Mouse (Mus musculus): ENCODE data around the gene Pnpla7. TPM values are rescaled to one million over a fixed set of nuclear protein-coding genes. Genes with fewer than 3 reads are reported as not detected.

Gene Pnpla7
- polyA plus RNA-seq, 1 experiment from 2014 or later = 6.8 TPM

- Histone ChIP-seq H3K9me3 (ENCODE audit: control insufficient read depth, low read length) (no peaks in the 10 kb centered on the region), H3K27ac (ENCODE audit: low read depth) (no peak overlapping the region), H3K4me1 (replicated peaks; ENCODE audit: control insufficient read depth, insufficient read depth, low read length) (no peaks in the 10 kb centered on the region), H3K36me3 (ENCODE audit: control insufficient read depth, insufficient read depth, low read length) (no peaks in the 10 kb centered on the region), H3K9ac (ENCODE audit: low read length) (no peak overlapping the region), H3K27me3 (replicated peaks; ENCODE audit: control insufficient read depth, insufficient read depth, low read length) (no peaks in the 10 kb centered on the region), H3K4me2 (ENCODE audit: low read length) (no peak overlapping the region), H3K4me3 (ENCODE audit: low read depth, low read length) (no peak overlapping the region)
- 76% methylated on average over 4 of the region's 4 CpGs for WGBS
- no peak for DNase-seq (ENCODE audit: low spot score)
- no peak for ATAC-seq (replicated peaks; ENCODE audit: low FRiP score, low TSS enrichment, low read depth)
Measured at GRCm38 (mm10) chr2:25069537-25069936, 93.7 kb downstream of the Pnpla7 start.

- DNase-seq (ENCODE audit: low spot score) = no peak
- ATAC-seq (replicated peaks; ENCODE audit: low FRiP score, low TSS enrichment, low read depth) = no peak
- H3K9ac ChIP-seq (ENCODE audit: low read length) = no peak overlapping the region
- no peak overlapping the region for H3K4me2 ChIP-seq (ENCODE audit: low read length)
- H3K4me1 ChIP-seq (replicated peaks; ENCODE audit: control insufficient read depth, insufficient read depth, low read length) = no peaks in the 10 kb centered on the region
- H3K36me3 ChIP-seq (ENCODE audit: control insufficient read depth, insufficient read depth, low read length) = no peaks in the 10 kb centered on the region
- 91% methylated on average over 4 of the region's 4 CpGs for WGBS
- no peaks in the 10 kb centered on the region for H3K9me3 ChIP-seq (ENCODE audit: control insufficient read depth, low read length)
- no peak overlapping the region for H3K27ac ChIP-seq (ENCODE audit: low read depth)
- H3K4me3 ChIP-seq (ENCODE audit: low read depth, low read length) = no peak overlapping the region
- H3K27me3 ChIP-seq (replicated peaks; ENCODE audit: control insufficient read depth, insufficient read depth, low read length) = no peaks in the 10 kb centered on the region
Measured at GRCm38 (mm10) chr2:25072398-25072797, 96.6 kb downstream of the Pnpla7 start.

GRCm38 (mm10) chr2:25075506-25075905 lies 99.7 kb downstream of the Pnpla7 start:
- Histone ChIP-seq H3K4me3 (ENCODE audit: low read depth, low read length) (no peak overlapping the region), H3K9ac (ENCODE audit: low read length) (no peak overlapping the region), H3K27ac (ENCODE audit: low read depth) (no peak overlapping the region), H3K4me1 (replicated peaks; ENCODE audit: control insufficient read depth, insufficient read depth, low read length) (no peaks in the 10 kb centered on the region), H3K4me2 (ENCODE audit: low read length) (no peak overlapping the region), H3K36me3 (ENCODE audit: control insufficient read depth, insufficient read depth, low read length) (no peaks in the 10 kb centered on the region), H3K9me3 (ENCODE audit: control insufficient read depth, low read length) (no peaks in the 10 kb centered on the region), H3K27me3 (replicated peaks; ENCODE audit: control insufficient read depth, insufficient read depth, low read length) (no peaks in the 10 kb centered on the region)
- DNase-seq (ENCODE audit: low spot score) = no peak
- WGBS = 73% methylated on average over 4 of the region's 4 CpGs
- no peak for ATAC-seq (replicated peaks; ENCODE audit: low FRiP score, low TSS enrichment, low read depth)

GRCm38 (mm10) chr2:25078967-25079366 lies 103.1 kb downstream of the Pnpla7 start:
- H3K4me2 ChIP-seq (ENCODE audit: low read length) = no peak overlapping the region
- ATAC-seq (replicated peaks; ENCODE audit: low FRiP score, low TSS enrichment, low read depth) = no peak
- H3K9me3 ChIP-seq (ENCODE audit: control insufficient read depth, low read length) = no peaks in the 10 kb centered on the region
- H3K27ac ChIP-seq (ENCODE audit: low read depth) = no peak overlapping the region
- DNase-seq (ENCODE audit: low spot score) = no peak
- no peaks in the 10 kb centered on the region for H3K36me3 ChIP-seq (ENCODE audit: control insufficient read depth, insufficient read depth, low read length)
- 64% methylated on average over 1 of the region's 1 CpGs for WGBS
- H3K9ac ChIP-seq (ENCODE audit: low read length) = no peak overlapping the region
- H3K27me3 ChIP-seq (replicated peaks; ENCODE audit: control insufficient read depth, insufficient read depth, low read length) = no peaks in the 10 kb centered on the region
- H3K4me3 ChIP-seq (ENCODE audit: low read depth, low read length) = no peak overlapping the region
- no peaks in the 10 kb centered on the region for H3K4me1 ChIP-seq (replicated peaks; ENCODE audit: control insufficient read depth, insufficient read depth, low read length)

GRCm38 (mm10) chr2:25080076-25080475 lies 104.2 kb downstream of the Pnpla7 start, which contains the start of gene Entpd8:
Gene Entpd8, plus strand, starts transcription at chr2:25080304.
- H3K4me2 ChIP-seq (ENCODE audit: low read length) = 0 out of 2 replicates have a peak within 1 kb of the TSS, but pooled peaks have one; percentile 4
- no peak within 1 kb of the TSS for H3K9ac ChIP-seq (ENCODE audit: low read length)
- ATAC-seq (replicated peaks; ENCODE audit: low FRiP score, low TSS enrichment, low read depth) = peak; percentile 58
- H3K4me1 ChIP-seq (replicated peaks; ENCODE audit: control insufficient read depth, insufficient read depth, low read length) = no peaks in the 10 kb centered on the region
- H3K36me3 ChIP-seq (ENCODE audit: control insufficient read depth, insufficient read depth, low read length) = no peaks in the 10 kb centered on the region
- H3K4me3 ChIP-seq (ENCODE audit: low read depth, low read length) = no peak within 1 kb of the TSS
- H3K27me3 ChIP-seq (replicated peaks; ENCODE audit: control insufficient read depth, insufficient read depth, low read length) = no peaks in the 10 kb centered on the region
- H3K9me3 ChIP-seq (ENCODE audit: control insufficient read depth, low read length) = no peaks in the 10 kb centered on the region
- H3K27ac ChIP-seq (ENCODE audit: low read depth) = no peak within 1 kb of the TSS
- WGBS = 50% methylated on average over 5 of the region's 5 CpGs
- no peak for DNase-seq (ENCODE audit: low spot score)

- no peaks in the 10 kb centered on the region for H3K9me3 ChIP-seq (ENCODE audit: control insufficient read depth, low read length)
- H3K36me3 ChIP-seq (ENCODE audit: control insufficient read depth, insufficient read depth, low read length) = no peaks in the 10 kb centered on the region
- H3K4me3 ChIP-seq (ENCODE audit: low read depth, low read length) = no peak overlapping the region
- DNase-seq (ENCODE audit: low spot score) = no peak
- no peak overlapping the region for H3K27ac ChIP-seq (ENCODE audit: low read depth)
- no peak for ATAC-seq (replicated peaks; ENCODE audit: low FRiP score, low TSS enrichment, low read depth)
- H3K9ac ChIP-seq (ENCODE audit: low read length) = no peak overlapping the region
- H3K4me2 ChIP-seq (ENCODE audit: low read length) = no peak overlapping the region
- H3K4me1 ChIP-seq (replicated peaks; ENCODE audit: control insufficient read depth, insufficient read depth, low read length) = no peaks in the 10 kb centered on the region
- WGBS = 82% methylated on average over 4 of the region's 4 CpGs
- H3K27me3 ChIP-seq (replicated peaks; ENCODE audit: control insufficient read depth, insufficient read depth, low read length) = no peaks in the 10 kb centered on the region
Measured at GRCm38 (mm10) chr2:25083697-25084096, 107.9 kb downstream of the Pnpla7 start.

- Histone ChIP-seq H3K4me3 (ENCODE audit: low read depth, low read length) (no peak overlapping the region), H3K36me3 (ENCODE audit: control insufficient read depth, insufficient read depth, low read length) (no peaks in the 10 kb centered on the region), H3K9me3 (ENCODE audit: control insufficient read depth, low read length) (no peaks in the 10 kb centered on the region), H3K4me2 (ENCODE audit: low read length) (no peak overlapping the region), H3K9ac (ENCODE audit: low read length) (no peak overlapping the region), H3K27ac (ENCODE audit: low read depth) (no peak overlapping the region), H3K27me3 (replicated peaks; ENCODE audit: control insufficient read depth, insufficient read depth, low read length) (no peaks in the 10 kb centered on the region), H3K4me1 (replicated peaks; ENCODE audit: control insufficient read depth, insufficient read depth, low read length) (no peaks in the 10 kb centered on the region)
- no peak for ATAC-seq (replicated peaks; ENCODE audit: low FRiP score, low TSS enrichment, low read depth)
- WGBS = 93% methylated on average over 5 of the region's 5 CpGs
- DNase-seq (ENCODE audit: low spot score) = no peak
Measured at GRCm38 (mm10) chr2:25085571-25085970, 109.7 kb downstream of the Pnpla7 start.

- H3K27me3 ChIP-seq (replicated peaks; ENCODE audit: control insufficient read depth, insufficient read depth, low read length) = no peaks in the 10 kb centered on the region
- ATAC-seq (replicated peaks; ENCODE audit: low FRiP score, low TSS enrichment, low read depth) = no peak
- DNase-seq (ENCODE audit: low spot score) = no peak
- H3K4me3 ChIP-seq (ENCODE audit: low read depth, low read length) = no peak overlapping the region
- WGBS = 97% methylated on average over 2 of the region's 2 CpGs
- no peak overlapping the region for H3K9ac ChIP-seq (ENCODE audit: low read length)
- no peak overlapping the region for H3K27ac ChIP-seq (ENCODE audit: low read depth)
- H3K4me1 ChIP-seq (replicated peaks; ENCODE audit: control insufficient read depth, insufficient read depth, low read length) = no peaks in the 10 kb centered on the region
- H3K4me2 ChIP-seq (ENCODE audit: low read length) = no peak overlapping the region
- H3K36me3 ChIP-seq (ENCODE audit: control insufficient read depth, insufficient read depth, low read length) = no peaks in the 10 kb centered on the region
- H3K9me3 ChIP-seq (ENCODE audit: control insufficient read depth, low read length) = no peaks in the 10 kb centered on the region
Measured at GRCm38 (mm10) chr2:25087842-25088241, 112.0 kb downstream of the Pnpla7 start.

- Histone ChIP-seq H3K4me1 (replicated peaks; ENCODE audit: control insufficient read depth, insufficient read depth, low read length) (no peaks in the 10 kb centered on the region), H3K27ac (ENCODE audit: low read depth) (no peak overlapping the region), H3K4me2 (ENCODE audit: low read length) (no peak overlapping the region), H3K9ac (ENCODE audit: low read length) (no peak overlapping the region), H3K27me3 (replicated peaks; ENCODE audit: control insufficient read depth, insufficient read depth, low read length) (no peaks in the 10 kb centered on the region), H3K4me3 (ENCODE audit: low read depth, low read length) (no peak overlapping the region), H3K9me3 (ENCODE audit: control insufficient read depth, low read length) (no peaks in the 10 kb centered on the region), H3K36me3 (ENCODE audit: control insufficient read depth, insufficient read depth, low read length) (no peaks in the 10 kb centered on the region)
- DNase-seq (ENCODE audit: low spot score) = no peak
- 86% methylated on average over 3 of the region's 3 CpGs for WGBS
- no peak for ATAC-seq (replicated peaks; ENCODE audit: low FRiP score, low TSS enrichment, low read depth)
Measured at GRCm38 (mm10) chr2:25088636-25089035, 112.8 kb downstream of the Pnpla7 start.

Measured in intestine, embryonic 14.5 days (tissue).